Mouse (Mus musculus): Measurements from ENCODE around the gene Htr1a.

- no peak for TF ChIP-seq CTCF (IDR thresholded peaks at IDR 0.05; ENCODE audit: insufficient read depth, low read length)
- TF ChIP-seq POLR2A (IDR thresholded peaks at IDR 0.05; ENCODE audit: borderline replicate concordance, extremely low read depth, low read depth, low read length) = no peak
Measured at GRCm38 (mm10) chr13:105443339-105443738, at the start of gene Htr1a.
